Mouse (Mus musculus): Measurements from ENCODE around the gene Akr1d1. TPM values are rescaled to one million over a fixed set of nuclear protein-coding genes. Genes with fewer than 3 reads are reported as not detected.
A peak's percentile ranks its signal among the peaks of the same experiment; 100 is the strongest.

The Akr1d1 gene
- total and polyA plus RNA-seq, 2 experiments from 2014 or later, result not detected

DNA sequence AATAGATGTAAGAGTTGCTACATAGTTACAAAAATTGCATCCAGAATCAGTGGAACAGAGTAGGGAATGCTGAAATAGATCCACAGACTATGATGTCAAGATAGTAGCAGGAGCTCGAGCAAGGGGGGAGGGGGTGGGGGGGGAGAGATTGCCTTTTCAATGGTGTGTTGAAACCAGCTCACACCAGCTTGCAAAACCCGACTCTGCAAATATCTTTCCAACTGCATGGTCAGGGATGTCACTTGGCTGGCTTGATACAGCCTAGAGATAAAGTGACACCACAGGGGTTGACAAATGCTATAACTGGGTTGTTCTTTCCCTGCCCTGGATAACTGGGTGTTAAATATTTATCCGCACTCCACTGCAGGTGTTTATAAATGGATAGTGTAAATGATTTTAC lies 24.0 kb downstream of the Akr1d1 start:
- H3K9ac ChIP-seq (replicated peaks; ENCODE audit: low read length), result no peak overlapping the region
- H3K4me3 ChIP-seq (ENCODE audit: low read length), result no peak overlapping the region
- no peaks in the 10 kb centered on the region for H3K9me3 ChIP-seq (ENCODE audit: low read length)
- H3K36me3 ChIP-seq (ENCODE audit: insufficient read depth, low read length), result no peaks in the 10 kb centered on the region
- ATAC-seq, result no peak
- WGBS, result 70% methylated on average over 3 of the region's 3 CpGs
- no peaks in the 10 kb centered on the region for H3K27me3 ChIP-seq (ENCODE audit: insufficient read depth, low read length)
- TF ChIP-seq CTCF (IDR thresholded peaks at IDR 0.05; ENCODE audit: low read depth), result no peak
- H3K27ac ChIP-seq, result no peak overlapping the region
- no peak for DNase-seq (ENCODE audit: low spot score)
- H3K4me2 ChIP-seq (ENCODE audit: low read depth, low read length), result no peak overlapping the region
- no peaks in the 10 kb centered on the region for H3K4me1 ChIP-seq (ENCODE audit: insufficient read depth, low read length)

DNA sequence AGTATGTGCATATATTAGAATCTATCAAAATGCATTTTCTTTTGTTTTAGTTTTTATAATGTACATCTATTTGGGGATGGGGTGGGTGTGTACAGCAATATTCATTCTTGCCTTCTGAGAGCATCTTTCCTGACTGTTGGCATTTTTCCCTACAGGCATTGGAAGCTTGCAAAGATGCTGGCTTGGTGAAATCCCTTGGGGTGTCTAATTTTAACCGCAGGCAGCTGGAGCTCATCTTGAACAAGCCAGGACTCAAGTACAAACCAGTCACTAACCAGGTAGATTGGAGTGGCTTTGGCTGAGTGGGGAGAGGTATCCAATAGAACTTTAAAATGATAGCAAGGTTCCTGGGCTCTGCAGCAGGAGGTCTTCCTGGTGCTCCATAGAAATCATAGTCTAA lies 24.4 kb downstream of the Akr1d1 start:
- DNase-seq (ENCODE audit: low spot score) (peak; percentile 8), ATAC-seq (no peak)
- Histone ChIP-seq H3K9ac (replicated peaks; ENCODE audit: low read length) (no peak overlapping the region), H3K36me3 (ENCODE audit: insufficient read depth, low read length) (no peaks in the 10 kb centered on the region), H3K4me1 (ENCODE audit: insufficient read depth, low read length) (no peaks in the 10 kb centered on the region), H3K27me3 (ENCODE audit: insufficient read depth, low read length) (no peaks in the 10 kb centered on the region), H3K27ac (no peak overlapping the region), H3K4me3 (ENCODE audit: low read length) (no peak overlapping the region), H3K9me3 (ENCODE audit: low read length) (no peaks in the 10 kb centered on the region), H3K4me2 (ENCODE audit: low read depth, low read length) (no peak overlapping the region)
- no peak for TF ChIP-seq CTCF (IDR thresholded peaks at IDR 0.05; ENCODE audit: low read depth)
- 86% methylated on average over 1 of the region's 1 CpGs for WGBS

- Histone ChIP-seq H3K4me1 (ENCODE audit: insufficient read depth, low read length) (no peaks in the 10 kb centered on the region), H3K36me3 (ENCODE audit: insufficient read depth, low read length) (no peaks in the 10 kb centered on the region), H3K4me3 (ENCODE audit: low read length) (no peak overlapping the region), H3K9me3 (ENCODE audit: low read length) (no peaks in the 10 kb centered on the region), H3K9ac (replicated peaks; ENCODE audit: low read length) (no peak overlapping the region), H3K27ac (no peak overlapping the region), H3K4me2 (ENCODE audit: low read depth, low read length) (no peak overlapping the region), H3K27me3 (ENCODE audit: insufficient read depth, low read length) (no peaks in the 10 kb centered on the region)
- TF ChIP-seq CTCF (IDR thresholded peaks at IDR 0.05; ENCODE audit: low read depth), result no peak
- ATAC-seq (no peak), DNase-seq (ENCODE audit: low spot score) (no peak)
- 95% methylated on average over 3 of the region's 3 CpGs for WGBS
Observed at GRCm38 (mm10) chr6:37563861-37564260, 33.9 kb downstream of the Akr1d1 start.

GRCm38 (mm10) chr6:37567363-37567762 lies 37.4 kb downstream of the Akr1d1 start:
- ATAC-seq, result no peak
- no peak for TF ChIP-seq CTCF (IDR thresholded peaks at IDR 0.05; ENCODE audit: low read depth)
- WGBS, result 82% methylated on average over 1 of the region's 1 CpGs

DNA sequence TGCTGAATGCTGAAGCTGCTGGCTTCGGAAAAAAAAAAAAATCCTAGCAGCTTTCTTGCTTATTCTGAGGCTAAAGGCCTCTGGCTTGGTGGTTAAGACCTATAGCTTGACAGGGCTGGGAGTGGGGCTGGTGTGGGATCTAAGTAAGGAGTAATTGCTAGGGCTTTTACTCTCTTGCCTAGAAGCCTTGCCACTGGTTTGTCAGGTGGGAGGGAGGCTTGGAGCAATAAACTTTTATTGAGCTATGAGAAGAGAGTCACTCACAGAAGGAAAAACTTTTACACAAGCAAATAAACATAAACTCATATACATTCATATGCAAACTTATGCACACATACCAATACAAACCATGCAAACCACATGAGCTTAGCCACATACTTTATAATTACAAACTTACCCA lies 42.0 kb downstream of the Akr1d1 start:
- 60% methylated on average over 1 of the region's 1 CpGs for WGBS

More at GRCm38 (mm10) chr6:37567363-37567762, 37.4 kb downstream of the Akr1d1 start:
- Histone ChIP-seq H3K27me3 (ENCODE audit: insufficient read depth, low read length) (no peaks in the 10 kb centered on the region), H3K27ac (no peak overlapping the region), H3K9me3 (ENCODE audit: low read length) (no peaks in the 10 kb centered on the region), H3K36me3 (ENCODE audit: insufficient read depth, low read length) (no peaks in the 10 kb centered on the region), H3K9ac (replicated peaks; ENCODE audit: low read length) (no peak overlapping the region), H3K4me3 (ENCODE audit: low read length) (no peak overlapping the region), H3K4me2 (ENCODE audit: low read depth, low read length) (no peak overlapping the region), H3K4me1 (ENCODE audit: insufficient read depth, low read length) (no peaks in the 10 kb centered on the region)
- DNase-seq (ENCODE audit: low spot score), result no peak

GRCm38 (mm10) chr6:37572935-37573334 lies 43.0 kb downstream of the Akr1d1 start:
- no peaks in the 10 kb centered on the region for H3K27me3 ChIP-seq (ENCODE audit: insufficient read depth, low read length)
- no peaks in the 10 kb centered on the region for H3K9me3 ChIP-seq (ENCODE audit: low read length)
- TF ChIP-seq CTCF (IDR thresholded peaks at IDR 0.05; ENCODE audit: low read depth), result no peak
- no peak for ATAC-seq
- DNase-seq (ENCODE audit: low spot score), result no peak
- 82% methylated on average over 2 of the region's 2 CpGs for WGBS
- H3K36me3 ChIP-seq (ENCODE audit: insufficient read depth, low read length), result no peaks in the 10 kb centered on the region
- no peak overlapping the region for H3K9ac ChIP-seq (replicated peaks; ENCODE audit: low read length)
- H3K4me2 ChIP-seq (ENCODE audit: low read depth, low read length), result no peak overlapping the region
- no peaks in the 10 kb centered on the region for H3K4me1 ChIP-seq (ENCODE audit: insufficient read depth, low read length)
- H3K4me3 ChIP-seq (ENCODE audit: low read length), result no peak overlapping the region
- no peak overlapping the region for H3K27ac ChIP-seq

More for the DNA sequence above, 42.0 kb downstream of the Akr1d1 start:
- DNase-seq (ENCODE audit: low spot score) (no peak), ATAC-seq (no peak)
- Histone ChIP-seq H3K4me2 (ENCODE audit: low read depth, low read length) (no peak overlapping the region), H3K27me3 (ENCODE audit: insufficient read depth, low read length) (no peaks in the 10 kb centered on the region), H3K4me1 (ENCODE audit: insufficient read depth, low read length) (no peaks in the 10 kb centered on the region), H3K27ac (no peak overlapping the region), H3K36me3 (ENCODE audit: insufficient read depth, low read length) (no peaks in the 10 kb centered on the region), H3K4me3 (ENCODE audit: low read length) (no peak overlapping the region), H3K9me3 (ENCODE audit: low read length) (no peaks in the 10 kb centered on the region), H3K9ac (replicated peaks; ENCODE audit: low read length) (no peak overlapping the region)
- TF ChIP-seq CTCF (IDR thresholded peaks at IDR 0.05; ENCODE audit: low read depth), result no peak

DNA sequence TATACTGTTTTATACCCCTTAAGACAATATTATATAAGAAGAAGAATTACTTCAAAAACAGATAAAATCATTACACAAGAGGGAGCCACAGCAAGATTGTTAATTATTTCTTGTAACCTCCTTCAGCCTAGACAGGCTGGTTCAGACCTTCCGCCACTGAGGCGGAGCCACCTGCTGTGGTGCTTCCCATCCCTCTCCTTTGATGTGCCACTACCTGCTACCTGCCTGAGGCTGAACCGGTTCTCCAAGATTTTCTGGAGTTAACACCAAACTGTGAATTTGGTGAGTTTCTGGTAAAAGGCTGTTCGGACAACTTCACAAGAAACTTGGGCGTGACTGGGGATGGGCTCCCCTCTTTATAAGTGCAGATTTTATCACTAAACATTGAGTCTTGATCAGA lies 50.5 kb downstream of the Akr1d1 start:
- TF ChIP-seq CTCF (IDR thresholded peaks at IDR 0.05; ENCODE audit: low read depth), result no peak
- Histone ChIP-seq H3K4me2 (ENCODE audit: low read depth, low read length) (no peak overlapping the region), H3K27ac (no peak overlapping the region), H3K9me3 (ENCODE audit: low read length) (no peaks in the 10 kb centered on the region), H3K9ac (replicated peaks; ENCODE audit: low read length) (no peak overlapping the region), H3K4me1 (ENCODE audit: insufficient read depth, low read length) (no peaks in the 10 kb centered on the region), H3K27me3 (ENCODE audit: insufficient read depth, low read length) (no peaks in the 10 kb centered on the region), H3K36me3 (ENCODE audit: insufficient read depth, low read length) (no peaks in the 10 kb centered on the region), H3K4me3 (ENCODE audit: low read length) (no peak overlapping the region)
- 76% methylated on average over 5 of the region's 5 CpGs for WGBS
- ATAC-seq (no peak), DNase-seq (ENCODE audit: low spot score) (no peak)

All from hindbrain, postnatal 0 days (tissue).